Mouse (Mus musculus) stomach, embryonic 16.5 days (tissue): ENCODE data around the gene Lrrc26. TPM values are rescaled to one million over a fixed set of nuclear protein-coding genes. Genes with fewer than 3 reads are reported as not detected.
A peak's percentile ranks its signal among the peaks of the same experiment; 100 is the strongest.

Experiments
- ATAC-seq: fragments of 200-750 bp; cut with Nextera tagmentation; 2 replicates; pipeline ENCODE4 v1.8.0; 2017; ENCODE audit warnings: moderate number of reproducible peaks, moderate TSS enrichment; ENCODE audit not compliant: insufficient read depth, low FRiP score
- H3K27ac ChIP-seq: fragments of 300-500 bp; sonication (generic); 2 replicates; pipeline ENCODE4 v1.5.1; 2014; ENCODE audit warnings: low read length
- H3K27me3 ChIP-seq: fragments of 300-500 bp; sonication (generic); 2 replicates; pipeline ENCODE4 v1.6.1; 2014; ENCODE audit warnings: low read length, control low read depth, mixed read lengths; ENCODE audit not compliant: control insufficient read depth, insufficient read depth
- H3K36me3 ChIP-seq: fragments of 300-500 bp; sonication (generic); 2 replicates; pipeline ENCODE4 v1.6.1; 2014; ENCODE audit warnings: low read length; ENCODE audit not compliant: control insufficient read depth, insufficient read depth
- H3K4me1 ChIP-seq: fragments of 300-500 bp; sonication (generic); 2 replicates; pipeline ENCODE4 v1.6.1; 2014; ENCODE audit warnings: low read length, control low read depth, mixed read lengths; ENCODE audit not compliant: control insufficient read depth, insufficient read depth
- H3K4me2 ChIP-seq: fragments of 300-500 bp; sonication (generic); 2 replicates; pipeline ENCODE4 v1.6.1; 2014; ENCODE audit warnings: low read depth, low read length, mixed read lengths
- H3K4me3 ChIP-seq: fragments of 300-500 bp; sonication (generic); replicated peaks from 2 replicates; pipeline ENCODE4 v1.5.1; 2014; ENCODE audit warnings: mild to moderate bottlenecking, low read length
- H3K9ac ChIP-seq: fragments of 300-500 bp; sonication (generic); 2 replicates; pipeline ENCODE4 v1.6.1; 2014; ENCODE audit warnings: low read length
- H3K9me3 ChIP-seq: fragments of 300-500 bp; sonication (generic); replicated peaks from 2 replicates; pipeline ENCODE4 v1.6.1; 2016; ENCODE audit warnings: low read length, control low read depth; ENCODE audit not compliant: control insufficient read depth
- WGBS: fragments of 180-500 bp; shearing (Covaris S2); extraction: QIAGEN DNeasy Blood & Tissue Kit; methylation state at CpG from one replicate; pipeline ENCODE4 v1.1.7; 2014; 5-methylcytosine and 5-hydroxymethylcytosine counted together
- polyA plus RNA-seq: library from polyadenylated mRNA; unstranded; fragments of >200 nt; fragmentation: Nextera tagmentation; extraction: Ambion mirVana; gene quantifications from 2 replicates; pipeline ENCODE4 v1.2.1, GENCODE M21; 2015

The Lrrc26 gene
- polyA plus RNA-seq, 1 experiment from 2014 or later: 14.3 TPM

GRCm38 (mm10) chr2:25263623-25264285 is 26.0 kb upstream of the Lrrc26 start:
- H3K4me2 ChIP-seq: peak overlapping the region; percentile 85
- peak overlapping the region; percentile 82 for H3K9ac ChIP-seq
- no peak overlapping the region; the same call in 1 of the 2 replicates for H3K27ac ChIP-seq
- H3K36me3 ChIP-seq: no peaks in the 10 kb centered on the region; the same call in 1 of the 2 replicates
- H3K4me3 ChIP-seq: peak overlapping the region; percentile 72
- H3K4me1 ChIP-seq: peaks cover 36% of the 10 kb centered on the region
- H3K27me3 ChIP-seq: peaks cover 7% of the 10 kb centered on the region; the same call in 1 of the 2 replicates
- no peak for ATAC-seq
- no peaks in the 10 kb centered on the region for H3K9me3 ChIP-seq
- 22% methylated on average over 12 of the region's 12 CpGs for WGBS

GRCm38 (mm10) chr2:25264286-25264660 is 25.4 kb upstream of the Lrrc26 start:
- no peaks in the 10 kb centered on the region for H3K9me3 ChIP-seq
- H3K36me3 ChIP-seq: no peaks in the 10 kb centered on the region; the same call in 1 of the 2 replicates
- H3K27me3 ChIP-seq: peaks cover 7% of the 10 kb centered on the region; the same call in 1 of the 2 replicates
- 77% methylated on average over 5 of the region's 5 CpGs for WGBS
- H3K4me3 ChIP-seq: peak overlapping the region; percentile 72
- peak overlapping the region; percentile 85 for H3K4me2 ChIP-seq
- no peak for ATAC-seq
- H3K9ac ChIP-seq: peak overlapping the region; percentile 82
- H3K27ac ChIP-seq: peak overlapping the region; percentile 90; the same call in 1 of the 2 replicates
- peaks cover 36% of the 10 kb centered on the region for H3K4me1 ChIP-seq

GRCm38 (mm10) chr2:25264851-25265250 is 24.9 kb upstream of the Lrrc26 start:
- no peak for ATAC-seq

GRCm38 (mm10) chr2:25265897-25266656 is 23.6 kb upstream of the Lrrc26 start:
- Histone ChIP-seq H3K36me3 (peaks cover 8% of the 10 kb centered on the region; the same call in 1 of the 2 replicates), H3K9ac (peak overlapping the region; percentile 82), H3K27me3 (peaks cover 7% of the 10 kb centered on the region; the same call in 1 of the 2 replicates), H3K27ac (peak overlapping the region; percentile 90), H3K4me1 (peaks cover 39% of the 10 kb centered on the region), H3K4me2 (peak overlapping the region; percentile 85), H3K4me3 (peak overlapping the region; percentile 72), H3K9me3 (no peaks in the 10 kb centered on the region)
- WGBS: 53% methylated on average over 6 of the region's 6 CpGs
- ATAC-seq: peak; percentile 16; the same call in 1 of the 2 replicates

More at GRCm38 (mm10) chr2:25264851-25265250, 24.9 kb upstream of the Lrrc26 start:
- Histone ChIP-seq H3K27me3 (peaks cover 7% of the 10 kb centered on the region; the same call in 1 of the 2 replicates), H3K9me3 (no peaks in the 10 kb centered on the region), H3K4me2 (peak overlapping the region; percentile 85), H3K9ac (peak overlapping the region; percentile 82), H3K27ac (peak overlapping the region; percentile 90; the same call in 1 of the 2 replicates), H3K4me1 (peaks cover 36% of the 10 kb centered on the region), H3K36me3 (peaks cover under 1% of the 10 kb centered on the region; the same call in 1 of the 2 replicates), H3K4me3 (peak overlapping the region; percentile 72)
- 65% methylated on average over 3 of the region's 3 CpGs for WGBS

- peak overlapping the region; percentile 72 for H3K4me3 ChIP-seq
- H3K9me3 ChIP-seq: no peaks in the 10 kb centered on the region
- H3K27ac ChIP-seq: peak overlapping the region; percentile 90
- H3K4me1 ChIP-seq: peaks cover 45% of the 10 kb centered on the region
- peaks cover 8% of the 10 kb centered on the region; the same call in 1 of the 2 replicates for H3K36me3 ChIP-seq
- peaks cover 7% of the 10 kb centered on the region; the same call in 1 of the 2 replicates for H3K27me3 ChIP-seq
- 24% methylated on average over 2 of the region's 2 CpGs for WGBS
- ATAC-seq: peak; percentile 30
- peak overlapping the region; percentile 82 for H3K9ac ChIP-seq
- peak overlapping the region; percentile 85 for H3K4me2 ChIP-seq
Observed at GRCm38 (mm10) chr2:25266720-25267119, 23.0 kb upstream of the Lrrc26 start.

- Histone ChIP-seq H3K4me2 (peak overlapping the region; percentile 85), H3K27ac (peak overlapping the region; percentile 90), H3K9ac (peak overlapping the region; percentile 82)
Observed at GRCm38 (mm10) chr2:25267241-25267640, 22.5 kb upstream of the Lrrc26 start.

GRCm38 (mm10) chr2:25267746-25268309 is 21.9 kb upstream of the Lrrc26 start:
- H3K4me3 ChIP-seq: peak overlapping the region; percentile 14; the same call in 1 of the 2 replicates
- H3K36me3 ChIP-seq: peaks cover 8% of the 10 kb centered on the region; the same call in 1 of the 2 replicates
- peak overlapping the region; percentile 85; the same call in 1 of the 2 replicates for H3K4me2 ChIP-seq
- peaks cover 7% of the 10 kb centered on the region; the same call in 1 of the 2 replicates for H3K27me3 ChIP-seq
- WGBS: 67% methylated on average over 4 of the region's 4 CpGs
- H3K9me3 ChIP-seq: no peaks in the 10 kb centered on the region
- no peak for ATAC-seq
- peaks cover 45% of the 10 kb centered on the region for H3K4me1 ChIP-seq
- H3K9ac ChIP-seq: no peak overlapping the region; the same call in 1 of the 2 replicates
- H3K27ac ChIP-seq: peak overlapping the region; percentile 90

More at GRCm38 (mm10) chr2:25267241-25267640, 22.5 kb upstream of the Lrrc26 start:
- Histone ChIP-seq H3K36me3 (peaks cover 8% of the 10 kb centered on the region; the same call in 1 of the 2 replicates), H3K27me3 (peaks cover 7% of the 10 kb centered on the region; the same call in 1 of the 2 replicates), H3K4me3 (peak overlapping the region; percentile 14), H3K4me1 (peaks cover 45% of the 10 kb centered on the region), H3K9me3 (no peaks in the 10 kb centered on the region)
- ATAC-seq: no peak

- Histone ChIP-seq H3K9me3 (no peaks in the 10 kb centered on the region), H3K4me1 (peaks cover 34% of the 10 kb centered on the region), H3K9ac (peak within 1 kb of the TSS; percentile 94), H3K4me2 (peak within 1 kb of the TSS; percentile 94), H3K4me3 (peak within 1 kb of the TSS; percentile 93), H3K27me3 (no peaks in the 10 kb centered on the region), H3K36me3 (peaks cover 31% of the 10 kb centered on the region), H3K27ac (peak within 1 kb of the TSS; percentile 94)
- ATAC-seq: peak; percentile 97
- WGBS: under 1% methylated on average over 55 of the region's 55 CpGs
Observed at GRCm38 (mm10) chr2:25271827-25272511, 17.7 kb upstream of the Lrrc26 start, which contains the start of the genes Ssna1 and Anapc2. Gene Ssna1, minus strand, starts transcription at chr2:25272438. Gene Anapc2, plus strand, starts transcription at chr2:25272478.
